Mouse (Mus musculus): ENCODE results near the gene Rit1.
"Not testable (repeated sequence)": the region's sequence is repeated elsewhere in the genome, so short reads cannot be mapped to it uniquely, and the experiment has no call there.

The Rit1 gene

DNA sequence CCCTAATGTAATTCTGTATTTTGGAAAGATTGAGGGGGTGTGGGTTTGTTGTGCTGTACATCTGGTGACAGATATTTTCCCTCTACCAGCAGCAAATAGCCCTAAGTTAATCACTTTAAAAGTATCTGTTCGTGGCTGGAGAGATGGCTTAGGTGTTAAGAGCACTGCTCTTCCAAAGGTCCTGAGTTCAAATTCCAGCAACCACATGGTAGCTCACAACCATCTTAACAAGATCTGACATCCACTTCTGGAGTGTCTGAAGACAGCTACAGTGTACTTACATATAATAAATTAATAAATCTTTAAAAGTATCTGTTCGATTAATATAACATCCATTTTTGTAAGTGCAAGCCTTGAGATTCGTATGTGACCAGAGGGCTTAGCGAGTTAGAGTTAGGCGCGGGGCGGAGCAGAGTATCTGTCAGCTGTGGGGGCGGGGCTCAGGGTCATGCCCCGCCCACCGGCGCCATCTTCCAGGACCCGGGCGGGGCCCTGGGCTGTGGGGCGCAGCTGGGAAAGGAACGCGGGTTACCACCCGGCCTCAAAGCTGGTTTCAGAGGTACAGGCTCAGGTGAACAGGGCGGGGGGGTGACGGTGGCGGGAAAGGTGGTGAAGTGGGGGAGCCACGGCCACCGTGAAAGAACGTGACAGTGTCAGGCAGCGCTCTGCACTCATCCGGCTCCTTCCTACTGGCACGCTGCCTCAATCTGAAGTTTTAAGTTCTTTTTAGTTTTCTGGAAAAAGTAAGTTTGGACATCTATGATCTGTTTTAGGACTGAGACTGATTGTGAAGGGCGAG, at the start of gene Rit1:
Rit1 (plus strand) TSS at position 440 of the 799 bp plus-strand sequence.
- peak; percentile 84 for DNase-seq (ENCODE audit: low spot score)

DNA sequence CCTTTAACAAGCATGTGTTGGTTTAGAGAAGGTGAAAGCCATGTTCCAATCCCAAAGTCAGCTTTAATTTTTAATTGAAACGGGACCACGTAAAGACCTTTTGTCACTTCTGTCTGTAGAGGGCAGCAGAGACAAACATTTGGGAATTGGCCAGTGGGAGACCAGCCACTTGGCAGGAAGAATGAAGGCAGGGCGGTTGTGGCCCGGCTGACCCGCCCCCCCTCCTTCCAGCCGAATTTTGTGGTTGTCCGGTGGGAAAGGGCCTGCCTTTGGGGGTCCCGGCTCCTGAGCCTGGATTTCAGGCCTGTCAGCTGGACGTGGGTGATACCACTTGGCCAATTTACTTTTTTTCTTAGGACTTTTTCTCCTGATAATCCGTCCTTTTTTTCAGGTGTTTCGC, 39.2 kb upstream of the Rit1 start:
- peak; percentile 59 for DNase-seq (ENCODE audit: low spot score)

DNA sequence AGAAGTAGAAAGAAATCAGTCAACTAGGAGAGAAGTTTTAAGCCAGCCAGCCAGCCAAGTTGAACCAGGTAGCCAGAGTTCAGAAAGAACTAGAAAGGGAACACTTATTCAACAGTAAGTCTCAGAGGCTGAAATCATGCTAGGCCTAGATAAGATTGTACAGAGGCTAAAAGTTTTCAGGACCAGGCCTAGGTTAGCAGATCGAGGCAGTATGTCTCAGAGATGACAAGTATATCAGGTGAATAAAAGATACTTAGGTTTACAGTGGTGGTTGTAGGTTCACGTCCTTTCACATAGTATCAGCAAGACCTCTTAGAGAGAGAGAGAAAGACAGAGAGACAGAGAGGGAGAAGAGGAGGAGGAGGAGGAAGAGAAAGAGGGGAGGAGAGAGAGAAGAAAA, 32.8 kb upstream of the Rit1 start:
- DNase-seq (ENCODE audit: low spot score), result no peak

DNA sequence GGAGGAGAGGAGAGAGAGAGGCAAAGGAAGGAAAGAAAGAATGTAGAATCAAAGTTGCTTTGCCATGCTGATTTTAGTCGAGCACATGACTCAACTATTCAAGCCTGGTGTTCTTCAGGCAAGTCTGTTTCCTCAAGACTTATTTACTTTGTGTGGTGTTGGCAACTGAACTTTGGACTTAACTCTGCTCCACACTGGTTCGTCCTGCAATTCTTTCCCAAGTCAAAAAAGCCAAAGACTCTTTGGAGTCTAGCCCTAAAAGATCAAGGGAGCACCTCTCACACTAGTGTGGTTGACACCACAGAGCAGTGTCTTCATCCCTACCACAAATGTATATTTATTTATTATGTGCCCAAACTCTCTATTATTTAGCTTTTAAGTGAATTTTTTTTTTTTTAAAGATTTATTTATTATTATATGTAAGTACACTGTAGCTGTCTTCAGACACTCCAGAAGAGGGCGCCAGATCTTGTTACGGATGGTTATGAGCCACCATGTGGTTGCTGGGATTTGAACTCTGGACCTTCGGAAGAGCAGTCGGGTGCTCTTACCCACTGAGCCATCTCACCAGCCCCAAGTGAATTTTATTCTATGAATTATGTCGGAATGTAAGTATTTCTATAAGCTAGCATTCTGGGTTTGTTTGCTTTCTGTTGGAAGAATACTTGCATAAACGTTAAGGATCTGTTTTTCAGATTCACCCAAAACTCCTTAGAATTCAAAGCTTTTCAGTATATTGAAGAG, 32.2 kb upstream of the Rit1 start:
- DNase-seq (ENCODE audit: low spot score), result no peak

DNA sequence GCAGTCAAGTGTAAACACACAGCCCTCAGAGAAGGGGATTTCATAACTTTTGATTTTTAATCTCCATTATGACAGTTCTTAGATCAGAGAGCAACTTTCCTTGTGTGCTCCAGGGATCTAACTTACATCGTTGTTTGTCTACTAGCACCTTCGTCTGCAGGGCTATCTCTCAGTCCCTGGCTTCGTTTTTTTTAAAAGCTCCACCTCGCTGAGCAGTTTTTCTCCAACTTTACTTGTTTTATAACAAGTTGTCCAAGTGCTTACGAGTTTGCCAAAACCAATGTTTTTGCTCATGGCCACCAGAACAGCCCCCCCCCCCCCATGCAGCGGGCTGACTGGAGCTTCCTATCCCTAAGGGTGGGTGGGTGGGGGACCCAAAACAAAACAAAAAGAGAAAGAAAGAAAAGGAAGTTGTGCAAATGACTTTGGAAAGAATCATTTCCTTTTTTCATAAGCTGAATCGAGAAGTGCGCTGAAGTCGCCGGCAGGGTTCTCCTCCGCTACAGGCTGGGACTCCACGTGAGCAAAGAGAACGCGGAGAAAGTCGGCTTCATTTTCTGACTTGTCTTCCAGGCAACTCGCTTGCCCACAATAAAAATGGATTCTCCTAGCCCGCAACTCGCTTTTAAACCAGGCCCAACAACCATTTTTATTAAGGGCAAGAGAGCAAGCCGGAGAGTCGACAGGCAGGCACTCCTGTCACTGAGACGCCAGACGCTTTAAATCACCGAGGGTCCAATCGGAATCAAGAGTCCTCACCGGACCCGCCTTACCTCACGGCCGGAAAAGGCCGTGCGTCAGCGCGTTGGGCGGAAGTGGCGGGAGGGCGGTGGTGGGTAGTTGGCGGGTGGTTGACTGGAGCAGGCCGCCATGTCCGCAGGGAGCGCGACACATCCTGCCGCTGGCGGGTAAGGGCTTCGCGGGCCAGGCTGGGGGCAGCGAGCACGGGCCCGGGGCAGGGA, 31.4 kb upstream of the Rit1 start, which contains the start of gene Khdc4:
Khdc4 (plus strand) TSS at position 824 of the 962 bp plus-strand sequence.
- peak; percentile 97 for DNase-seq (ENCODE audit: low spot score)

- peak; percentile 47 for DNase-seq (ENCODE audit: low spot score)
Measured at GRCm38 (mm10) chr3:88685958-88686451, 30.6 kb upstream of the Rit1 start.

- no peak for DNase-seq (ENCODE audit: low spot score)
Measured at GRCm38 (mm10) chr3:88686734-88687611, 29.7 kb upstream of the Rit1 start.

DNA sequence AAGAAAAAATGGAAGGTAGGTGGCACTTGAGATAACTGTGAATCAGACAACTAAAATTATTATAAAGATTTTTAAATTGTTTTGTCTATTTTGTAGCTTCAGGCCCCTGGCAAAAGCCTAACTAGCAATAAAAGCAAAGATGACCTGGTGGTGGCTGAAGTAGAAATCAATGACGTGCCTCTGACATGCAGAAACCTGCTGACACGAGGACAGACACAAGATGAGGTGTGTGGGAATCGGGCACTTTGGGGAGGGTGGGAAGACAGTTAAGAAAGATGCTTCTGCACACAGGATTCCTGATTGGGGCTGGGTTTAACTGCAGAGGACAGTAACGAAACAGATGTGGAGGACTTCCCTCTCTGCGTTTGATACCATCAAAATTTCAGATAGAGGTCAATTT, 27.6 kb upstream of the Rit1 start:
- DNase-seq (ENCODE audit: low spot score), result no peak

DNA sequence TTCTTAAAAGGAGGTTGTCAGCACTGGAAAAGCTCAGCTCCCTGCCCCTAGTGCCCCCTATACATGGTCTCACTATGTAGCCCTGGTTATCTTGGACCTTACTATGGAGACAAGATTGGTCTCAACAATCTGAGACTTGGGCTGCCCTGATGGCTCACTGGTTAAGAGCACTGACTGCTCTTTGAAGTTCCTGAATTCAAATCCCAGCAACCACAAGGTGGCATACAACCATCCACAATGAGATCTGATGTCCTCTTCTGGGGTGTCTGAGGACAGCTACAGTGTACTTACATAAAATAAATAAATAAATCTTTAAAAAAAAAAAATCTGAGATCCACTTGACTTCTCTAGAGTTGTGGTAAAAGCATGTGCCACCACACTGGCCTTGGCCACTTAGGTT, 21.1 kb upstream of the Rit1 start:
- no peak for DNase-seq (ENCODE audit: low spot score)

DNA sequence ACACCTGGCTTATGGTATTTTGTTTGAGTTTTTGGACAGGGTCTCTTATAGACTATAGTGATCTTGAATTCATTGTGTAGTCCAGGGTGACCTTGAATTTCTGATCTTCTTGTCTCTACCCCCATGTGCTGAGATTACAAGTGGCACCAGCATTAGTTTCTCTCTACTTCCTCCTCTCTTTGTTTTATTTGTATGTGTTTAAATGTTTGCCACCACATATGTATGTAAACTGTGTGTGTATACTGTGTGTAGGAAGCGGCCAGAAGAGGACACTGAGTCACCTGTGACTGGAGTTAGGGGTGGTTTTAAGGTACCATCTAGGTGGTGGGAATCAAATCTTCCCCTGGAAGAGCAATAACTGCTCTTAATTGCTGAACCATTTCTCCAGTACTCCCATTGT, 18.6 kb upstream of the Rit1 start:
- DNase-seq (ENCODE audit: low spot score), result no peak

GRCm38 (mm10) chr3:88698834-88699233, 17.8 kb upstream of the Rit1 start:
- DNase-seq (ENCODE audit: low spot score), result no peak

GRCm38 (mm10) chr3:88700247-88700646, 16.4 kb upstream of the Rit1 start:
- DNase-seq (ENCODE audit: low spot score), result no peak

- no peak for DNase-seq (ENCODE audit: low spot score)
Measured at GRCm38 (mm10) chr3:88701222-88701621, 15.4 kb upstream of the Rit1 start.

- DNase-seq (ENCODE audit: low spot score), result no peak
Measured at GRCm38 (mm10) chr3:88713709-88714108, 2.9 kb upstream of the Rit1 start.

DNA sequence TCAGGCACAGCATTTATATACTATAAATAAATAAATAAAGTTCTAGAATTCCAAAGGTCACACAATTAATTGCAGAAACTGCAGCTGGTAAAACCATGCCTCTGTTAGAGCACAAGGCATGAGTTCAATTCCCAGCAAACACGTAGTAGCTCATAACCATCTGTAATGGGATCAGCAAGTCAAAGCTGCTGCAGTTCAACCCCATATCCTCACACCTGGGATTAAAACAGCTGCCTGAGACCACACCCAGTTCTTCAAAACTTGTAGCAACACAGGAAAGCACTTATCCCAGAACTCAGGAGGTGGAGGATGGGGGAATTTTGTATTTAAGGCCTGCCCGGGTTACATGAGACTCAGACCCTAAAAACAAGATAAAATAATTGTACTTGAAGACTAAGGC, 1.9 kb upstream of the Rit1 start:
- DNase-seq (ENCODE audit: low spot score), result no peak

- not testable (repeated sequence) for DNase-seq (ENCODE audit: low spot score)
Measured at GRCm38 (mm10) chr3:88715716-88716115, 922 bp upstream of the Rit1 start.

DNA sequence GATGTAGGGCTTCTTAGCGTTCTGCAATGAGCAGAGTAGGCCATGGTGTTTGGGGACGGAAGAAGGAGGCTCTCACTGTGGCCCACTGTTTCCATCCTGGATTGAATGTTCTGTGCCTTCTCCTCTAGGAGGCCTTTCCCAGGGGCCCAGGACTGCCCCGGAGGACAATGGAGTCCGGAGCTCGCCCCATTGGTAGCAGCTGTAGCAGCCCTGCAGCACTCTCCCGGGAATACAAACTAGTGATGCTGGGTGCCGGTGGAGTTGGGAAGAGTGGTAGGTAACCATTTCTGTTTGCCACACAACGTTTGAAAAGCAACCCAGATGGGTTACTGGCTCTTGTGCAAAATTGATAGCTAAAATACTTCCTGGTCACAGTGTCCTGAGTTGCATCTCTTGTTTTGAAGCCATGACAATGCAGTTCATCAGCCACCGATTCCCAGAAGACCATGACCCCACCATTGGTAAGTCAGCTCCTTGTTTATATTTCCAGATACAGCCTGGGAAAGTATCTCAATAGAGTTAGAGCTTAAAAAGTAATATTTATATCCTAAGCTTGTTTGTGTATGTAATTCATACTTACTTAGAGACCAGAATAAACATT, 660 bp downstream of the Rit1 start:
- peak; percentile 33 for DNase-seq (ENCODE audit: low spot score)

- DNase-seq (ENCODE audit: low spot score), result no peak
Measured at GRCm38 (mm10) chr3:88717831-88718230, 1.2 kb downstream of the Rit1 start.

DNA sequence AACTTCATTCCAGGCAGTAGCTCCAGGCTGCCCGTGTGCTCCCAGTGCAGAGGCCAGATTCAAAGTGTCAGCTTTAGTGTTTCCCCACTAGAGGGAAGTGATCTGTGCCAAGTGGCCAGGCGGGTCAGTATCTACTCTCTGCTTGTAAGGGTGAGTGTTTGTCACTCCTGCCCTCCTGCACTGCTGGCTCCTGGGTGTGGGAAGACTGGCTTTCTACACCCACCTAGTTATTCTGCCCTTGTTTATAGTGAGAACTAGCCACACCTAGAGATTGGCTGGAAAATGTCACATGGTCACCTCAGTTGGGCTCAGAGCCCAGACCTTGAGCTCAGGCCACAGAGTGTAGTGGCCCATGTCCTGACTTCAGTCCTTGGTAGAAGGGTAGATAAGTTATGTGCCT, 2.5 kb downstream of the Rit1 start:
- no peak for DNase-seq (ENCODE audit: low spot score)

DNA sequence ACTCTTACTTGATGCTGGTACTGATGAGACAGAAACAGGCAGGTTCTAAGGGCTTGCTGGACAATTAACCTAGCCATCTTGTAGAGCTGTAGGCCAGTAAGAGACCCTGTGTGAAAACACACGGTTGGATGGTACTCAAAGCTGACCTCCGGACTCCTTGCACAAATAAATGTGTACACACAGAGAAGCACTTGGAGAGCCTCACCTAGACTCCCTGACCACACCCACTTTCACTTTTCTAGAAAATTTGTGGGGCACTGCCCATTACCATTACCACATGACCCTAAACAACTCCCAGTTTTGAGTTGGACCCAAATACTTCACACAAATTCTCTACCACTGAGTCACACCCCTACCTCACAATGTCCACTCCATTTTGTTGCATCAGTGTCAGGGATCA, 19.9 kb downstream of the Rit1 start:
- no peak for DNase-seq (ENCODE audit: low spot score)

GRCm38 (mm10) chr3:88738641-88739040, 22.0 kb downstream of the Rit1 start:
- DNase-seq (ENCODE audit: low spot score), result peak; percentile 63
